ENCODE assay signal across 23 mouse cellular contexts in genomic region chr14:120440716-120441115, GRCm38 (mm10). TPM values are rescaled to one million over a fixed set of nuclear protein-coding genes. Genes with fewer than 3 reads are reported as not detected.
DNase-seq lines count a peak whose midpoint lies in the region; ATAC-seq and TF ChIP-seq lines count a peak whose summit lies in the region.
"Had no signal": no experiment of that assay in that cellular context is flagged by ENCODE, and none has a peak within 500 bp of the region (broad histone marks: within the 10 kb centered on the region; RNA-seq: fewer than 3 reads in every experiment).

No protein-coding gene starts in this region.

- no peak overlapping the region for H3K4me2 ChIP-seq in forebrain, postnatal 0 days (ENCODE audit: low read depth)
- H3K4me2 ChIP-seq: embryonic facial prominence, embryonic 13.5 days; embryonic facial prominence, embryonic 15.5 days; forebrain, embryonic 13.5 days; forebrain, embryonic 15.5 days had no signal

- no peaks in the 10 kb centered on the region for H3K27me3 ChIP-seq in forebrain, postnatal 0 days (ENCODE audit: insufficient read depth, low read length)
- H3K27me3 ChIP-seq: CH12.LX; embryonic facial prominence, embryonic 13.5 days; embryonic facial prominence, embryonic 15.5 days; forebrain, embryonic 13.5 days; forebrain, embryonic 15.5 days had no signal

- H3K4me1 ChIP-seq in forebrain, postnatal 0 days (ENCODE audit: insufficient read depth) = no peaks in the 10 kb centered on the region
- H3K4me1 ChIP-seq: embryonic facial prominence, embryonic 13.5 days; embryonic facial prominence, embryonic 15.5 days; forebrain, embryonic 13.5 days; forebrain, embryonic 15.5 days had no signal

- H3K27ac ChIP-seq in forebrain, postnatal 0 days (ENCODE audit: low read depth, low read length) = no peak overlapping the region
- H3K27ac ChIP-seq: embryonic facial prominence, embryonic 13.5 days; embryonic facial prominence, embryonic 15.5 days; forebrain, embryonic 13.5 days; forebrain, embryonic 15.5 days had no signal

- no peak overlapping the region for H3K4me3 ChIP-seq in forebrain, postnatal 0 days (ENCODE audit: low read depth, low read length)
- H3K4me3 ChIP-seq: embryonic facial prominence, embryonic 13.5 days; embryonic facial prominence, embryonic 15.5 days; forebrain, embryonic 13.5 days; forebrain, embryonic 15.5 days had no signal

- TF ChIP-seq CTCF in forebrain, postnatal 0 days (IDR thresholded peaks at IDR 0.05; ENCODE audit: low read depth) = no peak

- no peak for ATAC-seq in forebrain, postnatal 0 days
- ATAC-seq: CD4-positive, CD25-positive, alpha-beta regulatory T cell, adult 4 months; forebrain, embryonic 13.5 days; forebrain, embryonic 15.5 days had no signal

- DNase-seq in heart, adult 11 months = peak; percentile 77
- DNase-seq in heart, postnatal 14 days = no peak
- peak; percentile 66 for DNase-seq in Muller cell, postnatal 12 days (ENCODE audit: inconsistent ontology term)
- DNase-seq in forebrain, postnatal 0 days = no peak
- no peak for DNase-seq in gastrocnemius, postnatal 4 days (ENCODE audit: low spot score in 2 of 2)
- DNase-seq: adrenal gland, adult 2 months; adrenal gland, postnatal 10 days; adrenal gland, postnatal 25 days; B cell, adult 2 months; cerebellum, adult 11 months; cerebellum, adult 18-20 months; cerebellum, adult 8-10 months; cerebellum, adult 9-11 months; cerebellum, postnatal 14 days; cerebellum, postnatal 36 days; embryo, embryonic 11 days had no signal

- no peaks in the 10 kb centered on the region for H3K9me3 ChIP-seq in forebrain, postnatal 0 days (ENCODE audit: low read length)
- H3K9me3 ChIP-seq: embryonic facial prominence, embryonic 13.5 days; embryonic facial prominence, embryonic 15.5 days; forebrain, embryonic 13.5 days; forebrain, embryonic 15.5 days had no signal

- no peak overlapping the region for H3K9ac ChIP-seq in forebrain, postnatal 0 days
- H3K9ac ChIP-seq: embryonic facial prominence, embryonic 13.5 days; embryonic facial prominence, embryonic 15.5 days; forebrain, embryonic 13.5 days; forebrain, embryonic 15.5 days had no signal

- intact Hi-C loops in heart, postnatal 14 days (cut with DNase I) = no loop called here

- no peaks in the 10 kb centered on the region for H3K36me3 ChIP-seq in forebrain, postnatal 0 days (ENCODE audit: insufficient read depth)
- H3K36me3 ChIP-seq: forebrain, embryonic 15.5 days; G1E had no signal

RNA-seq across cellular contexts. Expression of gene Rap2a, which starts 37.5 kb away (rescaled TPM):
- 10 to 100 TPM; 16.5 to 16.8 TPM for total RNA-seq in heart, postnatal 14 days (2021)
- total RNA-seq in forebrain, postnatal 0 days (2014; rRNA removed) = 75.9 and 78.4 TPM in 2 replicates
- 19.3 and 29.5 TPM in 2 replicates for polyA plus RNA-seq in forebrain, postnatal 0 days (2015; fragmentation: Nextera tagmentation; extraction: Ambion mirVana)
- 10 to 100 TPM; 24.8 TPM for total RNA-seq in gastrocnemius, postnatal 4 days (2021)

Comparison
In these comparisons a context has a peak if more than half of its experiments do, and no peak if none do; other contexts are left out.
1. DNase-seq: peak in heart, adult 11 months (single experiment) and Muller cell, postnatal 12 days (single experiment); none in heart, postnatal 14 days (0 of 2), forebrain, postnatal 0 days (single experiment) and gastrocnemius, postnatal 4 days (0 of 2).